Mouse (Mus musculus) right cerebral cortex, postnatal 14 days (tissue): ENCODE data around the gene Nfib.

ENCODE experiments used
- DNase-seq: peaks from one replicate; pipeline ENCODE4 v3.0.0; 2022

Nfib gene

GRCm38 (mm10) chr4:82408463-82409404, 296.8 kb downstream of the Nfib start:
- DNase-seq: no peak

GRCm38 (mm10) chr4:82406511-82406910, 299.0 kb downstream of the Nfib start:
- no peak for DNase-seq

GRCm38 (mm10) chr4:82405791-82406190, 299.8 kb downstream of the Nfib start:
- no peak for DNase-seq

- DNase-seq: peak; percentile 36
Observed at GRCm38 (mm10) chr4:82403975-82404651, 301.4 kb downstream of the Nfib start.

- no peak for DNase-seq
Observed at GRCm38 (mm10) chr4:82402666-82403065, 302.9 kb downstream of the Nfib start.

GRCm38 (mm10) chr4:82401450-82402061, 304.0 kb downstream of the Nfib start:
- DNase-seq: no peak

- DNase-seq: no peak
Observed at GRCm38 (mm10) chr4:82400536-82400935, 305.0 kb downstream of the Nfib start.

GRCm38 (mm10) chr4:82399406-82400380, 305.9 kb downstream of the Nfib start:
- no peak for DNase-seq

GRCm38 (mm10) chr4:82398282-82398681, 307.3 kb downstream of the Nfib start:
- no peak for DNase-seq

- no peak for DNase-seq
Observed at GRCm38 (mm10) chr4:82396805-82397204, 308.7 kb downstream of the Nfib start.

GRCm38 (mm10) chr4:82396003-82396402, 309.5 kb downstream of the Nfib start:
- no peak for DNase-seq

- no peak for DNase-seq
Observed at GRCm38 (mm10) chr4:82394346-82394745, 311.2 kb downstream of the Nfib start.

GRCm38 (mm10) chr4:82393021-82393420, 312.5 kb downstream of the Nfib start:
- DNase-seq: no peak

- no peak for DNase-seq
Observed at GRCm38 (mm10) chr4:82392496-82392895, 313.1 kb downstream of the Nfib start.

- DNase-seq: no peak
Observed at GRCm38 (mm10) chr4:82391726-82392472, 313.7 kb downstream of the Nfib start.

GRCm38 (mm10) chr4:82390545-82390944, 315.0 kb downstream of the Nfib start:
- no peak for DNase-seq

GRCm38 (mm10) chr4:82389876-82390275, 315.7 kb downstream of the Nfib start:
- no peak for DNase-seq

GRCm38 (mm10) chr4:82387620-82388019, 317.9 kb downstream of the Nfib start:
- no peak for DNase-seq

- DNase-seq: no peak
Observed at GRCm38 (mm10) chr4:82386222-82386993, 319.1 kb downstream of the Nfib start.

- DNase-seq: no peak
Observed at GRCm38 (mm10) chr4:82385638-82386037, 319.9 kb downstream of the Nfib start.
